Mouse (Mus musculus): ENCODE measurements around the gene Tpo.

The Tpo gene

GRCm38 (mm10) chr12:30077056-30077455 lies 55.4 kb downstream of the Tpo start:
- no peak for DNase-seq (ENCODE audit: low read depth, low spot score)

GRCm38 (mm10) chr12:30076316-30076715 lies 56.1 kb downstream of the Tpo start:
- DNase-seq (ENCODE audit: low read depth, low spot score), result no peak

GRCm38 (mm10) chr12:30069321-30069720 lies 63.1 kb downstream of the Tpo start:
- DNase-seq (ENCODE audit: low read depth, low spot score), result no peak

- no peak for DNase-seq (ENCODE audit: low read depth, low spot score)
Observed at GRCm38 (mm10) chr12:30067806-30068205, 64.6 kb downstream of the Tpo start.

- peak; percentile 73 for DNase-seq (ENCODE audit: low read depth, low spot score)
Observed at GRCm38 (mm10) chr12:30062118-30062505, 70.3 kb downstream of the Tpo start.

- DNase-seq (ENCODE audit: low read depth, low spot score), result peak; percentile 76
Observed at GRCm38 (mm10) chr12:30061503-30062117, 70.8 kb downstream of the Tpo start.

- no peak for DNase-seq (ENCODE audit: low read depth, low spot score)
Observed at GRCm38 (mm10) chr12:30058044-30058443, 74.4 kb downstream of the Tpo start.

GRCm38 (mm10) chr12:30054761-30055540 lies 77.5 kb downstream of the Tpo start:
- no peak for DNase-seq (ENCODE audit: low read depth, low spot score)

GRCm38 (mm10) chr12:30050235-30050634 lies 82.2 kb downstream of the Tpo start:
- peak; percentile 62 for DNase-seq (ENCODE audit: low read depth, low spot score)

GRCm38 (mm10) chr12:30049818-30050217 lies 82.6 kb downstream of the Tpo start:
- no peak for DNase-seq (ENCODE audit: low read depth, low spot score)

- DNase-seq (ENCODE audit: low read depth, low spot score), result no peak
Observed at GRCm38 (mm10) chr12:30048848-30049247, 83.6 kb downstream of the Tpo start.

- DNase-seq (ENCODE audit: low read depth, low spot score), result peak; percentile 60
Observed at GRCm38 (mm10) chr12:30040150-30040549, 92.3 kb downstream of the Tpo start.

- DNase-seq (ENCODE audit: low read depth, low spot score), result peak; percentile 51
Observed at GRCm38 (mm10) chr12:30039565-30039964, 92.9 kb downstream of the Tpo start.

- no peak for DNase-seq (ENCODE audit: low read depth, low spot score)
Observed at GRCm38 (mm10) chr12:30036569-30037055, 95.8 kb downstream of the Tpo start.

- DNase-seq (ENCODE audit: low read depth, low spot score), result no peak
Observed at GRCm38 (mm10) chr12:30035841-30036568, 96.4 kb downstream of the Tpo start.

- no peak for DNase-seq (ENCODE audit: low read depth, low spot score)
Observed at GRCm38 (mm10) chr12:30035406-30035805, 97.0 kb downstream of the Tpo start.

GRCm38 (mm10) chr12:30034681-30035080 lies 97.7 kb downstream of the Tpo start:
- no peak for DNase-seq (ENCODE audit: low read depth, low spot score)

- no peak for DNase-seq (ENCODE audit: low read depth, low spot score)
Observed at GRCm38 (mm10) chr12:30030571-30030970, 101.9 kb downstream of the Tpo start.

- no peak for DNase-seq (ENCODE audit: low read depth, low spot score)
Observed at GRCm38 (mm10) chr12:30029111-30029510, 103.3 kb downstream of the Tpo start.

- no peak for DNase-seq (ENCODE audit: low read depth, low spot score)
Observed at GRCm38 (mm10) chr12:30027721-30028340, 104.6 kb downstream of the Tpo start.

GRCm38 (mm10) chr12:30024264-30024825 lies 108.1 kb downstream of the Tpo start:
- DNase-seq (ENCODE audit: low read depth, low spot score), result no peak

GRCm38 (mm10) chr12:30023491-30023890 lies 108.9 kb downstream of the Tpo start:
- no peak for DNase-seq (ENCODE audit: low read depth, low spot score)

Measured in ZHBTc4 (cell line).